In the genomic region with DNA sequence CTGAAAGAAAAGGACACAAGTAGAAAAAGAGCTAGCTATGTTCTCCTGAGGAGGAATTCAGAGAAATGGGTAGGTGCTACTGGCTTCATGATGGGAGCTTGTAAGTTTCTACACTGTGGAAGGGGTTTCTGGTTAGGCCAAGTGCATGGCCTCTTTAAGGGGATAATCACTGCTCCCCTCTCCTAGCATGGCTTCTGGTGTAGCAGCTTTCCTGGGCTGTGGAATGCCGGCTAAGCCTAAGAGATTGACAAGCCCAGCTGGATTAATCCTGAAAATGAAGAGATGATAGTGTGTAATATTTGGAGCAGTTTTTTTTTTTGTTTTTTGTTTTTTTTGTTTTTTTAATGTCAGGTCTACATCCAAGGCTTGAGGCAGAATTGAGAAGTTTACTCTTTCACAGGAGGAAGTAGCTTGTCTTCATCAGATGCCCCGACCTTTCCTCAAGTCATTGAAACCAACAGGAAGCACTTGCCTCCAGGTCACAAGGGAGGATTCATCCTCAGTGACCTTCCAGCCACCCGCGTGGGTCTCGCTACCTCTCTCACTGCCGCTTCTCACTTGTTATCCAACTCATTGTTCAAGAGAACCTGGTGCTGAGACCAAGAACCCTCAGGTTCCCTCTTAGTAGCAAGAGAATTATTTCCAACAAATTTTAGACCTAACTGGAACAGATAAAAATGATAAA, we compare ENCODE assay signal across 20 mouse cellular contexts.
DNase-seq lines count a peak whose midpoint lies in the region; ATAC-seq and TF ChIP-seq lines count a peak whose summit lies in the region.
"Had no signal": no experiment of that assay in that cellular context is flagged by ENCODE, and none has a peak within 500 bp of the region (broad histone marks: within the 10 kb centered on the region; RNA-seq: fewer than 3 reads in every experiment).

No protein-coding gene starts in this region.

- TF ChIP-seq EP300 in stomach, postnatal 0 days (optimal IDR thresholded peaks at IDR 0.05), result no peak

- no peak for TF ChIP-seq CTCF in stomach, postnatal 0 days (IDR thresholded peaks at IDR 0.05; ENCODE audit: low read depth)

- no peaks in the 10 kb centered on the region for H3K9me3 ChIP-seq in heart, embryonic 10.5 days
- H3K9me3 ChIP-seq in midbrain, embryonic 11.5 days (ENCODE audit: control insufficient read depth, low read length), result no peaks in the 10 kb centered on the region
- H3K9me3 ChIP-seq in midbrain, embryonic 10.5 days (replicated peaks), result no peaks in the 10 kb centered on the region
- no peaks in the 10 kb centered on the region for H3K9me3 ChIP-seq in stomach, postnatal 0 days (ENCODE audit: control insufficient read depth, low read length)
- H3K9me3 ChIP-seq: embryonic facial prominence, embryonic 13.5 days; forebrain, embryonic 13.5 days; heart, embryonic 15.5 days; hindbrain, embryonic 10.5 days had no signal

- H3K4me2 ChIP-seq in midbrain, embryonic 11.5 days, result no peak overlapping the region
- no peak overlapping the region for H3K4me2 ChIP-seq in stomach, postnatal 0 days (replicated peaks; ENCODE audit: low read depth)
- H3K4me2 ChIP-seq: embryonic facial prominence, embryonic 13.5 days; forebrain, embryonic 13.5 days; heart, embryonic 11.5 days; heart, embryonic 15.5 days; hindbrain, embryonic 14.5 days had no signal

- H3K27ac ChIP-seq in heart, embryonic 10.5 days, result no peak overlapping the region
- H3K27ac ChIP-seq in midbrain, embryonic 11.5 days (ENCODE audit: low read depth, low read length), result no peak overlapping the region
- no peak overlapping the region for H3K27ac ChIP-seq in midbrain, embryonic 10.5 days (replicated peaks)
- H3K27ac ChIP-seq in stomach, postnatal 0 days (replicated peaks), result no peak overlapping the region
- H3K27ac ChIP-seq: embryonic facial prominence, embryonic 13.5 days; forebrain, embryonic 13.5 days; heart, embryonic 15.5 days; hindbrain, embryonic 10.5 days; hindbrain, embryonic 14.5 days had no signal

- 54% methylated on average over 6 of the region's 6 CpGs for WGBS in heart, embryonic 10.5 days
- WGBS in midbrain, embryonic 11.5 days, result 58% methylated on average over 6 of the region's 6 CpGs
- WGBS in midbrain, embryonic 10.5 days, result 64% methylated on average over 6 of the region's 6 CpGs
- 74% methylated on average over 6 of the region's 6 CpGs for WGBS in stomach, postnatal 0 days

- peak; percentile 28 for DNase-seq in heart, embryonic 10.5 days (ENCODE audit: low spot score)
- no peak for DNase-seq in heart, adult 9 months (ENCODE audit: low spot score in 2 of 2)
- DNase-seq in midbrain, embryonic 11.5 days (ENCODE audit: low spot score, missing footprints), result peak; percentile 86
- DNase-seq in midbrain, embryonic 10.5 days (ENCODE audit: low spot score), result no peak
- peak; percentile 9 for DNase-seq in stomach, postnatal 0 days (ENCODE audit: low spot score)
- no peak for DNase-seq in right cerebral cortex, adult 18-20 months
- DNase-seq: adrenal gland, postnatal 10 days; cerebellum, adult 11 months; cerebellum, adult 8-10 months; cerebellum, postnatal 14 days; forebrain, postnatal 0 days; gastrocnemius, postnatal 14 days; heart, postnatal 14 days had no signal

- H3K4me3 ChIP-seq in heart, embryonic 10.5 days, result no peak overlapping the region
- no peak overlapping the region for H3K4me3 ChIP-seq in midbrain, embryonic 11.5 days (ENCODE audit: low read depth, low read length)
- no peak overlapping the region for H3K4me3 ChIP-seq in midbrain, embryonic 10.5 days
- H3K4me3 ChIP-seq in stomach, postnatal 0 days (ENCODE audit: low read depth, low read length), result no peak overlapping the region
- H3K4me3 ChIP-seq: embryonic facial prominence, embryonic 13.5 days; forebrain, embryonic 13.5 days; heart, embryonic 15.5 days; hindbrain, embryonic 10.5 days had no signal

- H3K4me1 ChIP-seq in heart, embryonic 10.5 days, result peaks cover 17% of the 10 kb centered on the region
- H3K4me1 ChIP-seq in midbrain, embryonic 11.5 days (ENCODE audit: control insufficient read depth, insufficient read depth, low read length), result no peaks in the 10 kb centered on the region
- H3K4me1 ChIP-seq in midbrain, embryonic 10.5 days, result peaks cover 1% of the 10 kb centered on the region
- no peaks in the 10 kb centered on the region for H3K4me1 ChIP-seq in stomach, postnatal 0 days (replicated peaks; ENCODE audit: control insufficient read depth, insufficient read depth)

- no peaks in the 10 kb centered on the region for H3K36me3 ChIP-seq in heart, embryonic 10.5 days
- no peaks in the 10 kb centered on the region for H3K36me3 ChIP-seq in midbrain, embryonic 11.5 days (ENCODE audit: control insufficient read depth, insufficient read depth, low read length)
- H3K36me3 ChIP-seq in midbrain, embryonic 10.5 days, result no peaks in the 10 kb centered on the region
- H3K36me3 ChIP-seq in stomach, postnatal 0 days (ENCODE audit: control insufficient read depth, insufficient read depth, low read length), result no peaks in the 10 kb centered on the region
- H3K36me3 ChIP-seq: embryonic facial prominence, embryonic 13.5 days; heart, embryonic 15.5 days; hindbrain, embryonic 10.5 days had no signal

- H3K9ac ChIP-seq in midbrain, embryonic 11.5 days (ENCODE audit: low read length), result no peak overlapping the region
- no peak overlapping the region for H3K9ac ChIP-seq in stomach, postnatal 0 days (ENCODE audit: low read length)
- H3K9ac ChIP-seq: embryonic facial prominence, embryonic 13.5 days; forebrain, embryonic 13.5 days; forebrain, postnatal 0 days; heart, embryonic 15.5 days; hindbrain, embryonic 14.5 days had no signal

- H3K27me3 ChIP-seq in heart, embryonic 10.5 days (ENCODE audit: insufficient read depth, poor library complexity, severe bottlenecking), result no peaks in the 10 kb centered on the region
- no peaks in the 10 kb centered on the region for H3K27me3 ChIP-seq in midbrain, embryonic 11.5 days (ENCODE audit: control insufficient read depth, insufficient read depth, low read length)
- no peaks in the 10 kb centered on the region for H3K27me3 ChIP-seq in midbrain, embryonic 10.5 days (ENCODE audit: low read depth, poor library complexity, severe bottlenecking)
- no peaks in the 10 kb centered on the region for H3K27me3 ChIP-seq in stomach, postnatal 0 days (ENCODE audit: control insufficient read depth, insufficient read depth, low read length)
- H3K27me3 ChIP-seq: embryonic facial prominence, embryonic 13.5 days; forebrain, embryonic 13.5 days; heart, embryonic 15.5 days had no signal

- no peak for ATAC-seq in midbrain, embryonic 11.5 days (ENCODE audit: low FRiP score)
- ATAC-seq in megakaryocyte, adult 5-6 weeks (ENCODE audit: poor library complexity, severe bottlenecking), result peak; percentile 41
- ATAC-seq in stomach, postnatal 0 days (ENCODE audit: low FRiP score, low TSS enrichment), result no peak
- ATAC-seq: forebrain, embryonic 13.5 days; forebrain, postnatal 0 days had no signal

Comparison
In these comparisons a context has a peak if more than half of its experiments do, and no peak if none do; other contexts are left out.
1. DNase-seq: peak in heart, embryonic 10.5 days (single experiment), midbrain, embryonic 11.5 days (single experiment) and stomach, postnatal 0 days (single experiment); none in heart, adult 9 months (0 of 2), midbrain, embryonic 10.5 days (single experiment) and right cerebral cortex, adult 18-20 months (single experiment).